Mouse (Mus musculus) telencephalon, adult 2 months (tissue): ENCODE results near the gene Gucy2d.

Experiments used
- DNase-seq: peaks from one replicate; pipeline ENCODE4 v3.0.0-alpha.2; 2011; ENCODE audit warnings: low read depth, low spot score

Gucy2d gene

DNA sequence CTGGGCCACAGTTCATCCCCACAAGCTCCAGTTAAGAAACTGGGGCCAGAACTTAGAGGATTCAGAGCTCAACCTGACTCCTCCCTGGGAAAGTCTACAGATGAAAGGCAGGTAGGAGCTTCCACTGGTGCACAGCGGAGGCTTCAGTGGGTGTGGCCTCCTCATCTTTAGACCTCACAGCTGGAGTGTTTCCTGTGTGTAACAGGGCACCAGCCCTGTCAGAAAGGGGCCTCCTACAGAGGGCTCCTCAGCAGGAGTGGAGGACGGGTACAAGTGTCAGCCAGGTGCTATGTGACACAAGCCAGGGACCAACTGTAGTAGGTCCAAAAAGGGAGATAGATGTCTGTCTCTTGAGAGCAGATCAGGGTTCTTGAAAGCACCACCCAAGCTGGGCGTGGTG is 73.0 kb downstream of the Gucy2d start:
- DNase-seq, result no peak

DNA sequence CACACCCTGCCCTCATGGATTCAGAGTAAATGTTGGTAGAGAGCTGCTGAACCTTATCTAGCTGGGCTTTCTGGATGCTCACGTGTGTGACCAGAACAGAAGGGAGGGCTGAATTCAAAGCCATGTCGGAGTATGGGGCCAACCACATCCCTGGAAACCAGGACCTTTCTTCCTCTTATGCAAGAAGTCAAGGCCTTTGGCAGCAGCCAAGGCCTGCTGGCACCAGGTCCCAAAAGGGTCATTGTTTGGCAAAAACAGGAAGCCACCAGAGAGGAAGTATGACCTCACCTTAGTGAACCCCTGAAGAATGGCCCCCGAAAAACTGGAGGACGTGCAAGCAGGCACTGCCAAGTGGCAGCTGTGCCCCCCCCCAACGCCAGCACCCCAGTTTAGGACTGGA is 82.4 kb downstream of the Gucy2d start:
- no peak for DNase-seq

DNA sequence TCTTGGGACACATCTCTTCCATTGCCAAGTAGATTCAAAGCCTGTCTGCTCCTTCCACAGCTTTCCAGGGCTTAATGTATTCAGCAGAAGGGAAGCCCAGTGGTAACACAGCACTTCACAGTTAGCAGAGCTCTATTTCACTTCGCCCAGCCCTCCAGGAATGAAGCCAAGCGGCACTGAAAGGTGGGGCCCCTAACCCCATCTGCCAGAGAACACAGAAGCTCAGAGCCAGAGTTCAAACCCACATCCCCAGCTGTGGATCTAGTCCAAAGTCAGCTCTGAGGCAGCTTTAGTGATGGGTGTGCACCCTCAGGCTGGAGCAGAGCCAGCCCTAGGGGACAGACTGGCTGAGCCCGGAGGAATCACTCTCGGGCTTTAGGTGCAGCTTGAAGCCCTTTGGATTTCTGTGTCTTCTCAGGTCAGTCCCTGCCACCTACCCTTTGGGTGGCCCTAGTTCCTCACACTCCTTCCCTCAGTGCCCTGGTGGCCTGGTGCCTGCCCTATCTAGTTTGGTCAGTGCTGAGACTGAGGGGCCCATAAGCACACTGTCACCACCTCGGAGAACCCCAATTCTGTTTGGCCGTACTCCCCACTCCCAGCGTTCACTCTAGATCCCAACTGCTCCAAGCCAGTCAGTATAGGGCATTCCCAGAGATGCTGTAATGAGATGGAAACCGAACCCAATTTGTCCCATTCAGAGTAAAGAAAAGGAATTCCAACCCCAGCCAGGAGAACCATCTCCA is 83.0 kb downstream of the Gucy2d start:
- DNase-seq, result no peak

DNA sequence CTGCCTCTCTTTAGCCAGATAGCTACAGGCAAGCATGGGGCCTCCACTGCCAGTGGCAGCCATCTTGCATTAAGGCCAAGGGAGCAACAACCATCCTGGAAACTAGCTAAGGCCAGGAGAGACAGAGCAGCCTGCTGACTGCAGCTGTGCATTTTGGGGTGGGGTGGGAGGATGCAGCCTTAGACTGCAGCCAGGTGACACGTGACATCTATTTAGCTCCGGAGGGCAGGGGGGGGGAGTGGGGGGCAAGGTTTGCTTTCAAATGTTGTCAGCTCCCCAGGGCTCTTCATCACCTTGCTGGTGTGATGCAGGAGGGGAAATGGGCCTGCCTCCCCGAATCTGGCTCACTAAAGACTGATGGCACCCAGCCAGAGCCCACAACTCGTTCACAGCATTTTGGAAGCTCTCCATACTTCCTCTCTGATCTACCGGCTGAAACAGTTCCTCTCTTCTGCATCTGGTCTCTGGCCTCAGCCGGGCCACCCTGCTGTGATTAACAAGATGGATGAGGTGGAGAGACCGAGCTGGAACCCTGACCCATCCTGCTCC is 83.7 kb downstream of the Gucy2d start:
- DNase-seq, result no peak

DNA sequence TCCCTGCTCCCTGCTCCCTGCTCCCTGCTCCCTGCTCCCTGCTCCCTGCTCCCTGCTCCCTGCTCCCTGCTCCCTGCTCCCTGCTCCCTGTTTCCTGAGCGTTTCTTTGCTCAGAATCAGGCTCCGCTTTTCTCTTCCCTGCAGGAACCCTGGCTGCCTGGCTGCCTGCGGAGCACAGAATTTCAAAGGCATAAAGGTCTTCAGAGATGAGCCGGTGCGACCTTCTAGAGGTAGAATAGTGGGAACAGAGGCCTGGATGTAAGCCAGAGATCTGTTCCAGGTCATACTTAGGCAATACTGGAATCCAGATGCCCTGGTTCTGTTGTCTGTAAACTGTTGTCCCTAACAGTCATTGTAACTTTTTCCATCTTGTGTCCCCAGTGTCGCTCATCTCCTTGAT is 84.2 kb downstream of the Gucy2d start:
- no peak for DNase-seq

DNA sequence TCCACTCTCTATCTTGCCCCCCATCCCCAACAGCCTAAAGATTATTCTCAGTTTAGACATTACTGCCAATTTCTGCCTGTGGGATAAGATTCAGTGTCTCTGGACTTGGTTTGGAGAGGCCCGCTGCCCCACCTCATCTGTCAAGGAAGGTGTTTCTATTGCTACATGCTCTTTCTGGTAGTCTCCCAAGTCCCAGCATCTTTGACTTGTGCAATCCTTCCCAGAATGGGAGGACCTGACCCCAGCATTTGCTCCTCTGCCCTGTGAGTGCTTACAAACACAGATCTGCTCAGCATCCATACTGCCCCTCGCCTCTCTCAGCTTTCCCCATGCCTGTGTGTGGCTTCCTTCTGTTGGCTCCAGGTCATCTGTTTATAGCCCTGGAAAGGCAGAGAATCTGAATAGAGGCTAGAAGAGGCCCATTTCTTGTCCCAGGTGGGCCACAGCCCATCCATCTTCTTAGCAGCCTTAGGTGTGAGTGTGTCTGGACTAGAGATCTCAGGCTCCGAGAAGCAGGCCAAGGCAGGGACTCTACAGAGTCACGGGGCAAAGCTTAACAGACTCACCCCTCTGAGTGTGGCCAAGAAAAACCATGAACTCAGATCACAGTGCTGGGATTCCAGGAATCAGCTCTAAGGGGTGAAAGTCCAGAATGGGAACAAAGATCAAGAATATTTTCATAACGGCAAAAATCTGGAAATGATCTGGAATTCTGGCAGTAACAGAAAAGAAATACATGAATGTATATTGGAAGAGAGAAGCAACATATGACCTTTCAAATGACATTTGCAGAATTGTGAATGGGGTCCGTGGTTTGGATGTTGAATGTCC is 84.9 kb downstream of the Gucy2d start:
- no peak for DNase-seq
